Mouse (Mus musculus) kidney, embryonic 16.5 days (tissue): ENCODE measurements around the gene Fmn2. TPM values are rescaled to one million over a fixed set of nuclear protein-coding genes. Genes with fewer than 3 reads are reported as not detected.
A peak's percentile ranks its signal among the peaks of the same experiment; 100 is the strongest.

ENCODE experiments used
- ATAC-seq: fragments of 200-750 bp; cut with Nextera tagmentation; 2 replicates; pipeline ENCODE4 v1.8.0; 2017; ENCODE audit warnings: moderate TSS enrichment; ENCODE audit not compliant: low FRiP score, low TSS enrichment
- H3K27ac ChIP-seq: fragments of 300-500 bp; sonication (generic); 2 replicates; pipeline ENCODE4 v1.5.1; 2014; ENCODE audit warnings: low read length
- H3K27me3 ChIP-seq: fragments of 300-500 bp; sonication (generic); 2 replicates; pipeline ENCODE4 v1.6.1; 2014; ENCODE audit warnings: low read length, control low read depth, mixed read lengths; ENCODE audit not compliant: insufficient read depth
- H3K36me3 ChIP-seq: fragments of 300-500 bp; sonication (generic); 2 replicates; pipeline ENCODE4 v1.6.1; 2014; ENCODE audit warnings: low read length, control low read depth, mixed read lengths; ENCODE audit not compliant: insufficient read depth
- H3K4me1 ChIP-seq: fragments of 300-500 bp; sonication (generic); 2 replicates; pipeline ENCODE4 v1.6.1; 2014; ENCODE audit warnings: low read length, control low read depth, mixed read lengths; ENCODE audit not compliant: insufficient read depth
- H3K4me2 ChIP-seq: fragments of 300-500 bp; sonication (generic); replicated peaks from 2 replicates; pipeline ENCODE4 v1.6.1; 2014; ENCODE audit warnings: low read depth, low read length
- H3K4me3 ChIP-seq: fragments of 300-500 bp; sonication (generic); 2 replicates; pipeline ENCODE4 v1.5.1; 2014; ENCODE audit warnings: mild to moderate bottlenecking, low read length
- H3K9ac ChIP-seq: fragments of 300-500 bp; sonication (generic); replicated peaks from 2 replicates; pipeline ENCODE4 v1.6.1; 2014; ENCODE audit warnings: low read length
- H3K9me3 ChIP-seq: fragments of 300-500 bp; sonication (generic); 2 replicates; pipeline ENCODE4 v1.6.1; 2016; ENCODE audit warnings: low read length, control low read depth
- WGBS: fragments of 180-500 bp; shearing (Covaris S2); extraction: QIAGEN DNeasy Blood & Tissue Kit; methylation state at CpG from one replicate; pipeline ENCODE4 v1.1.7; 2014; 5-methylcytosine and 5-hydroxymethylcytosine counted together
- polyA plus RNA-seq: library from polyadenylated mRNA; unstranded; fragments of >200 nt; fragmentation: Nextera tagmentation; extraction: Ambion mirVana; gene quantifications from 2 replicates; pipeline ENCODE4 v1.2.1, GENCODE M21; 2015

The Fmn2 gene
- polyA plus RNA-seq, 1 experiment from 2014 or later, result 0.47 TPM

DNA sequence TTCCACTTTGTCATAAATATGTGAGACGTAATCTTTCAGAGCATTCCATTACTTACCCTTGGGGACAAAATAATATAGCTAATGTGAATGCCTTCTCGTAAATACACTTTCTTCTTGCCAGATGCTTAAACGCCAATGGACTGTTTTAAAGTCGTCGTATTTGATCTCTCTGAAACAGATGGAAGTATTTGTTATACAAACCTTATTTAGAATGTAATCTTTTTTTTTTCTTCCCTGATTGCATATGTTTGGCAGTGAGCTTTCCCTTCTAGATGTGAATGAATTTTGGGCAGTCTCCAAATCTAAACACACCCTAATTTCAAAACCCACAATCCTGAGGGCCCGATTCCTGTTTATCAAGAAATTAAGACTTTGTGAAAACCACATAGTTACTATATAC, 173.7 kb downstream of the Fmn2 start:
- Histone ChIP-seq H3K36me3 (no peaks in the 10 kb centered on the region), H3K4me2 (no peak overlapping the region), H3K9me3 (no peaks in the 10 kb centered on the region), H3K27ac (no peak overlapping the region), H3K4me1 (no peaks in the 10 kb centered on the region), H3K4me3 (no peak overlapping the region), H3K27me3 (no peaks in the 10 kb centered on the region), H3K9ac (no peak overlapping the region)
- no peak for ATAC-seq
- WGBS, result 75% methylated on average over 6 of the region's 6 CpGs

- no peaks in the 10 kb centered on the region for H3K4me1 ChIP-seq
- no peak overlapping the region for H3K4me3 ChIP-seq
- H3K9me3 ChIP-seq, result no peaks in the 10 kb centered on the region
- H3K27ac ChIP-seq, result no peak overlapping the region
- H3K27me3 ChIP-seq, result no peaks in the 10 kb centered on the region
- no peak overlapping the region for H3K9ac ChIP-seq
- H3K36me3 ChIP-seq, result no peaks in the 10 kb centered on the region
- no peak for ATAC-seq
- WGBS, result 68% methylated on average over 3 of the region's 3 CpGs
- no peak overlapping the region for H3K4me2 ChIP-seq
Measured at GRCm38 (mm10) chr1:174676187-174676586, 174.6 kb downstream of the Fmn2 start.

- Histone ChIP-seq H3K27ac (no peak overlapping the region), H3K4me1 (no peaks in the 10 kb centered on the region)
- peak; percentile 27; the same call in 1 of the 2 replicates for ATAC-seq
Measured at GRCm38 (mm10) chr1:174677211-174677610, 175.6 kb downstream of the Fmn2 start.

DNA sequence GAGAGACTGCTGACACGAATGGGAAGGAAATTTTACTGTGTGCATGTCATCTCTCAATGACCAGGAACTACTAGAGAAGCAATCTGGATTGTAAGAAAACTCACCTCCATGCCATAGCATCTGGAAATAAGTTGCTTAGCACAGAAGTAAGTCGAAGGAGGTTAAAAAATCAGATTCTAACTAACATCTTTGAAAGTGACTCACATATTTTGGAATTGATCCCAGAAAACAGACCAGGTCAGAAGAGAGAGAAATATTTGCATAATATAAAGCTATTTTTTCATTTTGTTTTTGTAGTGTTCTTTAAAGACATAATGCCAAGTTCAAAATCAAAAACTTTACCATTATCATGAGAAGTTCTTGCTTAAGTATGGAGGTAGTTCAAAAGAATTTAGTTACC, 187.7 kb downstream of the Fmn2 start:
- H3K9me3 ChIP-seq, result no peaks in the 10 kb centered on the region
- H3K4me2 ChIP-seq, result no peak overlapping the region
- no peak overlapping the region for H3K27ac ChIP-seq
- no peaks in the 10 kb centered on the region for H3K27me3 ChIP-seq
- no peak overlapping the region for H3K4me3 ChIP-seq
- H3K36me3 ChIP-seq, result no peaks in the 10 kb centered on the region
- H3K9ac ChIP-seq, result no peak overlapping the region
- WGBS, result 89% methylated on average over 2 of the region's 2 CpGs
- no peak for ATAC-seq
- no peaks in the 10 kb centered on the region for H3K4me1 ChIP-seq

More at GRCm38 (mm10) chr1:174677211-174677610, 175.6 kb downstream of the Fmn2 start:
- H3K36me3 ChIP-seq, result no peaks in the 10 kb centered on the region
- H3K9me3 ChIP-seq, result no peaks in the 10 kb centered on the region
- H3K4me2 ChIP-seq, result no peak overlapping the region
- WGBS, result 47% methylated on average over 4 of the region's 4 CpGs
- no peak overlapping the region for H3K4me3 ChIP-seq
- no peak overlapping the region for H3K9ac ChIP-seq
- no peaks in the 10 kb centered on the region for H3K27me3 ChIP-seq

- 90% methylated on average over 5 of the region's 5 CpGs for WGBS
- H3K4me1 ChIP-seq, result no peaks in the 10 kb centered on the region
- no peaks in the 10 kb centered on the region for H3K36me3 ChIP-seq
- H3K27me3 ChIP-seq, result no peaks in the 10 kb centered on the region
- no peak overlapping the region for H3K9ac ChIP-seq
- ATAC-seq, result no peak
- H3K4me3 ChIP-seq, result no peak overlapping the region
- H3K4me2 ChIP-seq, result no peak overlapping the region
- H3K27ac ChIP-seq, result no peak overlapping the region
- no peaks in the 10 kb centered on the region for H3K9me3 ChIP-seq
Measured at GRCm38 (mm10) chr1:174700871-174701270, 199.2 kb downstream of the Fmn2 start.

DNA sequence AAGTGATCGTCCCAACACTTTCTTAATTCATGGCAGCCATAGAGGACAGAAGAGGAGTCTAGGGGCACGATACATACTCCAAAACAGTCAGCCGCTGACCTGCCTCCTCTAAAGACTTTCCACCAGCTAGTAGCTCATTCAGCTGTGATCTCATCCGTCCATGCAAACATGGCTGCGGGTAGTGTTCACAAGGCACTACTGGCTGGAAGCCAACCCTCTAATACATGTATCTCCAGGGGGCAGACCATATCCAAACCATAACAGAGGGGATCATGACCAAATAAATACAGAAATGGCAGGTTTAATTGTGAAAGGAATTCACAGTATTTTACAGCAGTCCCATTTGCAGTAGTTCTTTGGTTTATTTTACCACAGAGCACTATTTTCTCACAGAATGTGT, 200.2 kb downstream of the Fmn2 start:
- H3K4me3 ChIP-seq, result no peak overlapping the region
- WGBS, result 78% methylated on average over 5 of the region's 5 CpGs

GRCm38 (mm10) chr1:174703909-174704308, 202.3 kb downstream of the Fmn2 start:
- Histone ChIP-seq H3K27ac (no peak overlapping the region), H3K36me3 (no peaks in the 10 kb centered on the region), H3K9ac (no peak overlapping the region), H3K9me3 (no peaks in the 10 kb centered on the region), H3K4me3 (no peak overlapping the region), H3K4me2 (no peak overlapping the region), H3K27me3 (no peaks in the 10 kb centered on the region), H3K4me1 (no peaks in the 10 kb centered on the region)
- no peak for ATAC-seq
- WGBS, result 76% methylated on average over 1 of the region's 1 CpGs

More for the DNA sequence above, 200.2 kb downstream of the Fmn2 start:
- H3K9me3 ChIP-seq, result no peaks in the 10 kb centered on the region
- ATAC-seq, result no peak
- no peak overlapping the region for H3K9ac ChIP-seq
- H3K27ac ChIP-seq, result no peak overlapping the region
- no peaks in the 10 kb centered on the region for H3K36me3 ChIP-seq
- no peaks in the 10 kb centered on the region for H3K4me1 ChIP-seq
- no peaks in the 10 kb centered on the region for H3K27me3 ChIP-seq
- no peak overlapping the region for H3K4me2 ChIP-seq

DNA sequence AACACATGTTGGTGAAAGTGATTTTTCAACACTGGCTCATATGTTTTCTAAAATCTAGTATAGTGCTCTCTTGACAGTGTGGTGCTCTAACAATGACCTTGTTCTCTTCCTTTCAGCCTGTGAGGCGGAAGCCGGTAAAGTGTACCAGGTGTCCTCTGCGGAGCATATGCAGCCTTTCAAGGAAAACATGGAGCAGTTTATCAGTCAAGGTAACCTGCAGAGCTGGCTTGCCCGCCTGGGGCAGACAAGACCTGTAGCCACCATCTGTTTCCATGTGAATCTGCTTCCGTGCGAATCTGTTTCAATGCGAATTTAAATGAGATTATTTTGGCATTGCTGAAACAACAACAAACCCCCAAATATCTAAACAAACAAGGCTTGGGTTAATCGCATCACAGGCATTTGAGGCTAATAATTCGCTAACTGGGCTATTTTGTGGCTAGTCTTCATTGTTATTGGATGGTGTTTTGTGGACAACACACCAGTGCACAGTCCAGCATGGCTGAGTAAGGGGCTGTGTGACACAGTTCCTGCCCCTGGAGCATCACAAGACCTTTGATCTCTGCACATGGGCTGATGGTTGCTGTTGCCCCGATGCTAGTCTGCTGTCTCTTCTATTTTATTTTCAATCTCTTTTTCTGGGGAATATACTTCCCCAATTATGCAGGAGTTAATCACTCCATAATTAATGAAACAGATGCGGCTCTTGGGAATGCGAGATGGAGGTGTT, 218.3 kb downstream of the Fmn2 start:
- H3K27ac ChIP-seq, result no peak overlapping the region
- no peaks in the 10 kb centered on the region for H3K27me3 ChIP-seq
- 92% methylated on average over 12 of the region's 12 CpGs for WGBS
- H3K36me3 ChIP-seq, result no peaks in the 10 kb centered on the region
- ATAC-seq, result no peak
- no peak overlapping the region for H3K4me3 ChIP-seq
- no peaks in the 10 kb centered on the region for H3K4me1 ChIP-seq
- no peaks in the 10 kb centered on the region for H3K9me3 ChIP-seq
- no peak overlapping the region for H3K9ac ChIP-seq
- no peak overlapping the region for H3K4me2 ChIP-seq

DNA sequence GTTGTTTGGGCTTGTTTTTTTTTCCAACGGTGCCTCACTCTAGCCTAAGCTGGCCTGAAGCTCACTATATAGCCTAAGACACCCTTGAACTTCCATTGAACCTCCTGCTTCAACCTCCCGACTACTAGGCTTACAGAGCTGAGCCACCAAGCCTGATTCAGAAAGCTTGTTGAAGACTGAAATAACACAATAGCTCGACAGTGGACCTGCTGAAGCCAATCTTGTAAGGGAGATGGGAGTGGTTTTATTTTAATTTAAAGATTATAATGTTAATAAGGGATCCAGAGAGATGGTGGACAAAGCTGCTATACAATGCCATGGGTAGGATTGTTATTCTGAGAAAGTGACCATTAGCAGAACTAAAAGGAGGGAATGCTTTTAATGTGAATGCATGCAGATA, 227.1 kb downstream of the Fmn2 start:
- no peak for ATAC-seq
- Histone ChIP-seq H3K27me3 (no peaks in the 10 kb centered on the region), H3K27ac (no peak overlapping the region), H3K4me3 (no peak overlapping the region), H3K36me3 (no peaks in the 10 kb centered on the region), H3K4me1 (no peaks in the 10 kb centered on the region), H3K9ac (no peak overlapping the region), H3K4me2 (no peak overlapping the region), H3K9me3 (no peaks in the 10 kb centered on the region)
- WGBS, result 73% methylated on average over 3 of the region's 3 CpGs

DNA sequence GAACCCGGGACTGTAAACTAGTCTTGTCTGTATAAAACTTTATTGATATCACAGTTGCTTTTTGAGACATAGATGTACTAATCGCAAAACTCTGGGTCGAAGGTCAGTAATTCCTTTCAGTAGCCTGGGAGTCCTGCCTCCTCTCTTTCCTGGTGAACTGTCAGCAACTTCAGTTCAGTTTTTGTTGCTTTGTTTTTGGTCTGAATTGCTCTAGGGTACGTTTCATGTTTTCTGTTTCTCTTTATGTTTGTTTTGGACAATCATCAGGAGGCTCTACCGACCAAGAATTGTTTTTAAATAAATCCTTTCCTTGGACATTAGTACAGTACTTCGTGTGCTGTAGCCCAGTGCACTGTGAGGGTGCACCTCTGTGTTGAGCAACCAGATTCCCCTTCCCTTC, 231.1 kb downstream of the Fmn2 start:
- Histone ChIP-seq H3K9me3 (no peaks in the 10 kb centered on the region), H3K9ac (no peak overlapping the region), H3K4me2 (no peak overlapping the region), H3K4me3 (no peak overlapping the region), H3K27me3 (no peaks in the 10 kb centered on the region), H3K36me3 (no peaks in the 10 kb centered on the region), H3K27ac (no peak overlapping the region), H3K4me1 (no peaks in the 10 kb centered on the region)
- WGBS, result 60% methylated on average over 6 of the region's 6 CpGs
- no peak for ATAC-seq
